Mouse (Mus musculus): ENCODE measurements around the gene Piezo1. TPM values are rescaled to one million over a fixed set of nuclear protein-coding genes. Genes with fewer than 3 reads are reported as not detected.

Gene Piezo1
- polyA plus RNA-seq, 1 experiment from 2014 or later = 11.6 TPM

- WGBS = 5% methylated on average over 45 of the region's 45 CpGs
- H3K9ac ChIP-seq = peak within 1 kb of the TSS; percentile 68
- peaks cover 36% of the 10 kb centered on the region for H3K36me3 ChIP-seq
- H3K4me2 ChIP-seq (replicated peaks) = peak within 1 kb of the TSS; percentile 83
- H3K4me1 ChIP-seq = peaks cover 9% of the 10 kb centered on the region
- no peak within 1 kb of the TSS for H3K27ac ChIP-seq
- no peaks in the 10 kb centered on the region for H3K27me3 ChIP-seq
- H3K9me3 ChIP-seq = 0 out of 2 replicates have a peak, but pooled peaks cover 3% of the 10 kb centered on the region
- peak; percentile 61; the same call in 1 of the 2 replicates for ATAC-seq (ENCODE audit: insufficient number of reproducible peaks, insufficient read depth, low FRiP score, low TSS enrichment)
- peak within 1 kb of the TSS; percentile 50 for H3K4me3 ChIP-seq
Measured at GRCm38 (mm10) chr8:122432443-122433268, 118.5 kb downstream of the Piezo1 start, which contains the start of gene Cyba. Cyba (minus strand) TSS chr8:122432930.

Small RNA genes lying within 50 kb of the gene (microRNA-seq; reads per million reads assigned to microRNA genes)
- gene Gm24366 = not detected

Other genes with a start within 250 kb of the Piezo1 start
- gene Trhr2, start 190.6 kb downstream of the Piezo1 start, polyA plus RNA-seq (2016; fragmentation: Nextera tagmentation; extraction: Ambion mirVana) = 0.32 and 0.39 TPM in 2 replicates
- 66.1 and 67.9 TPM in 2 replicates for gene Zc3h18, start 174.7 kb downstream of the Piezo1 start, polyA plus RNA-seq (2016; fragmentation: Nextera tagmentation; extraction: Ambion mirVana)
- 0.45 TPM in 1 of 2 replicates, not detected in the other for gene Il17c, start 129.3 kb downstream of the Piezo1 start, polyA plus RNA-seq (2016; fragmentation: Nextera tagmentation; extraction: Ambion mirVana)
- gene Cyba, start 118.4 kb downstream of the Piezo1 start, polyA plus RNA-seq (2016; fragmentation: Nextera tagmentation; extraction: Ambion mirVana) = 88.3 TPM in 2 replicates
- gene Mvd, start 107.9 kb downstream of the Piezo1 start, polyA plus RNA-seq (2016; fragmentation: Nextera tagmentation; extraction: Ambion mirVana) = 44.6 and 45.1 TPM in 2 replicates
- gene Snai3, start 90.6 kb downstream of the Piezo1 start, polyA plus RNA-seq (2016; fragmentation: Nextera tagmentation; extraction: Ambion mirVana) = 0.45 and 0.73 TPM in 2 replicates
- gene Rnf166, start 75.3 kb downstream of the Piezo1 start, polyA plus RNA-seq (2016; fragmentation: Nextera tagmentation; extraction: Ambion mirVana) = 46.8 and 49.9 TPM in 2 replicates
- 69.9 and 76.8 TPM in 2 replicates for gene Ctu2, start 75.2 kb downstream of the Piezo1 start, polyA plus RNA-seq (2016; fragmentation: Nextera tagmentation; extraction: Ambion mirVana)
- 41.2 and 41.6 TPM in 2 replicates for gene Cdt1, start 16.7 kb upstream of the Piezo1 start, polyA plus RNA-seq (2016; fragmentation: Nextera tagmentation; extraction: Ambion mirVana)
- 289 and 298 TPM in 2 replicates for gene Aprt, start 25.6 kb upstream of the Piezo1 start, polyA plus RNA-seq (2016; fragmentation: Nextera tagmentation; extraction: Ambion mirVana)
- 7.1 and 7.4 TPM in 2 replicates for gene Galns, start 60.1 kb upstream of the Piezo1 start, polyA plus RNA-seq (2016; fragmentation: Nextera tagmentation; extraction: Ambion mirVana)
- gene Trappc2l, start 60.3 kb upstream of the Piezo1 start, polyA plus RNA-seq (2016; fragmentation: Nextera tagmentation; extraction: Ambion mirVana) = 46.3 and 56.3 TPM in 2 replicates
- not detected in 2 replicates for gene Pabpn1l, start 71.4 kb upstream of the Piezo1 start, polyA plus RNA-seq (2016; fragmentation: Nextera tagmentation; extraction: Ambion mirVana)
- gene Cbfa2t3, start 147.8 kb upstream of the Piezo1 start, polyA plus RNA-seq (2016; fragmentation: Nextera tagmentation; extraction: Ambion mirVana) = 3.9 and 4.4 TPM in 2 replicates
- 17.7 and 18.7 TPM in 2 replicates for gene Acsf3, start 224.2 kb upstream of the Piezo1 start, polyA plus RNA-seq (2016; fragmentation: Nextera tagmentation; extraction: Ambion mirVana)

Measured in embryonic facial prominence, embryonic 12.5 days (tissue).